Mouse (Mus musculus) heart, adult 2 months (tissue): ENCODE measurements around the gene Sh2b1.

Source experiments
- CTCF ChIP-seq: fragments of 200-600 bp; IDR thresholded peaks from 2 replicates; pipeline ENCODE4 v1.8.1; 2022; ENCODE audit warnings: antibody characterized with exemption, mild to moderate bottlenecking, moderate library complexity
- EP300 ChIP-seq: fragments of 200-500 bp; IDR thresholded peaks from 2 replicates; pipeline ENCODE4 v1.6.1; 2011; ENCODE audit warnings: low read depth, low read length, control low read depth; ENCODE audit not compliant: insufficient read depth

DNA sequence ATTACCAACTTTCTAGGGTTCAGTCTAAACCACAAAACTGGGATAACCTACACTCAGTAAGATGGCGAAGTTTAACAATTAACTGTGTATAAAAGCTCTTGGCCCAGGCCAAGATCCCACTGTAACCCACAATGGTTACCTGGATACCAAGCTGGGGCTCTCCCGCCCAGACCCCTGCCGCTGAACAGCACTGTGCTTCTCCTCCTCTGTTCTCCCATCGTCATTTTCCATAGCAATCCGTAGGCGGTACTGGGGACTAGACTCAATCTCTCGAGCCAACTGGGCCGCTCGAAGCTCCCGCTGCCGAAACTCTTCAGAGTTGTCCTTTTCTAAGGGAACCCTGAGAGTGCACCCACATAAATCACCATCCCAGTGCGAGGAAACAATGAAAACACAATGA, 22.7 kb upstream of the Sh2b1 start:
- TF ChIP-seq CTCF = no peak
- TF ChIP-seq EP300 = no peak
